Mouse (Mus musculus): ENCODE data around the gene Gba.
A peak's percentile ranks its signal among the peaks of the same experiment; 100 is the strongest.

The Gba gene

GRCm38 (mm10) chr3:89182531-89183057, 20.1 kb upstream of the Gba start:
- DNase-seq (ENCODE audit: low spot score), result no peak

- DNase-seq (ENCODE audit: low spot score), result peak; percentile 58
These were observed 19.4 kb upstream of the Gba start, which contains the start of gene Fam189b for GRCm38 (mm10) chr3:89183058-89183958. TSS of gene Fam189b (plus strand) at chr3:89183143.

GRCm38 (mm10) chr3:89183959-89184315, 18.8 kb upstream of the Gba start:
- no peak for DNase-seq (ENCODE audit: low spot score)

- DNase-seq (ENCODE audit: low spot score), result no peak
These were observed 15.5 kb upstream of the Gba start for GRCm38 (mm10) chr3:89187197-89187596.

- peak; percentile 60 for DNase-seq (ENCODE audit: low spot score)
These were observed 14.8 kb upstream of the Gba start for GRCm38 (mm10) chr3:89187690-89188477.

GRCm38 (mm10) chr3:89188478-89188875, 14.3 kb upstream of the Gba start:
- DNase-seq (ENCODE audit: low spot score), result peak; percentile 47

GRCm38 (mm10) chr3:89190436-89190835, 12.3 kb upstream of the Gba start:
- peak; percentile 78 for DNase-seq (ENCODE audit: low spot score)

GRCm38 (mm10) chr3:89193351-89193750, 9.4 kb upstream of the Gba start:
- DNase-seq (ENCODE audit: low spot score), result no peak

- DNase-seq (ENCODE audit: low spot score), result peak; percentile 70
These were observed 8.9 kb upstream of the Gba start for GRCm38 (mm10) chr3:89193853-89194252.

- DNase-seq (ENCODE audit: low spot score), result peak; percentile 92
These were observed 6.5 kb upstream of the Gba start for GRCm38 (mm10) chr3:89195979-89196877.

GRCm38 (mm10) chr3:89199839-89200238, 2.9 kb upstream of the Gba start:
- no peak for DNase-seq (ENCODE audit: low spot score)

- DNase-seq (ENCODE audit: low spot score), result no peak
These were observed 400 bp downstream of the Gba start for GRCm38 (mm10) chr3:89203142-89203514.

- DNase-seq (ENCODE audit: low spot score), result no peak
These were observed 3.4 kb downstream of the Gba start for GRCm38 (mm10) chr3:89206079-89206478.

GRCm38 (mm10) chr3:89206695-89207094, 4.0 kb downstream of the Gba start:
- no peak for DNase-seq (ENCODE audit: low spot score)

GRCm38 (mm10) chr3:89208075-89208657, 5.4 kb downstream of the Gba start:
- DNase-seq (ENCODE audit: low spot score), result no peak

- no peak for DNase-seq (ENCODE audit: low spot score)
These were observed 6.0 kb downstream of the Gba start for GRCm38 (mm10) chr3:89208736-89209135.

- DNase-seq (ENCODE audit: low spot score), result no peak
These were observed 7.0 kb downstream of the Gba start for GRCm38 (mm10) chr3:89209731-89210130.

- no peak for DNase-seq (ENCODE audit: low spot score)
These were observed 7.4 kb downstream of the Gba start for GRCm38 (mm10) chr3:89210162-89210561.

GRCm38 (mm10) chr3:89210731-89211130, 8.0 kb downstream of the Gba start:
- no peak for DNase-seq (ENCODE audit: low spot score)

GRCm38 (mm10) chr3:89213803-89214530, 11.2 kb downstream of the Gba start:
- DNase-seq (ENCODE audit: low spot score), result peak; percentile 91

All from T-cell, adult 2 months (primary cell).